Mouse (Mus musculus) monocyte, adult 5-6 weeks (primary cell): ENCODE data around the gene Kcnk5. TPM values are rescaled to one million over a fixed set of nuclear protein-coding genes. Genes with fewer than 3 reads are reported as not detected.

Source experiments
- ATAC-seq: fragments of 153-309, 156-312 bp; replicated peaks from 2 replicates; pipeline ENCODE4 v1.8.0; 2017; ENCODE audit warnings: mild to moderate bottlenecking; ENCODE audit not compliant: low TSS enrichment, insufficient number of reproducible peaks, severe bottlenecking, poor library complexity, low FRiP score
- total RNA-seq: library from RNA; stranded (forward); fragments of 200-1000, 200-491, 200-594 nt; gene quantifications from 3 replicates; pipeline ENCODE4 v1.2.3, GENCODE M21; 2017

Gene Kcnk5
- total RNA-seq, 1 experiment from 2014 or later: 0.67 TPM

DNA sequence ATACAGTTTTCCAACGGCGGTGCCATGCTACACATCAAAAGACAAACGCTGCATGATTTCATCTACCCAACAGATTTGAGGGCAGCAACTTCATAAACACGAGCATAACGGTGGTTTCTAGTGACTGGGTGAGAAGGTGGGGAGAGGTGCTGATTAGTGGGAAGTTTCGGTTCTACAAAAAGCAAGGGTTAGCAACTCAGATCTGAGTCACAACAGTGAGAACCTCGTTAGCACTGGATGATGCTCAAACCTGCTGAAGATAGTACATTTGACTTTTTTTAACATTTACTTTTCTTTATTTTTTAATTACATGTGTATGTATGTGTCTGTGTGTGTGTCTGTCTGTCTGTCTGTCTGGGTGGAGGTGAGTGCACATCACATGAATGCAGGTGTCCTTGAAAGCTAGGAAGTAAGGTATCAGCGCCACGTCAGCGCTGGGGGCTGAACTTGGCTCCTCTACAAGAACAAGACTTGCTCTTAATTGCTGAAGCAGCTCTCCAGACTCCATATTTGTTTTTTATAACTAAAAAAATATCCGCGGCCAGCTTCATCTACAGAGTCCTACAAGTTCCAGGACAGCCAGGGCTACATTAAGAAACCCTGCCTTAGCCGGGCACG is 7.6 kb downstream of the Kcnk5 start:
- ATAC-seq: 0 out of 2 replicates have a peak, but pooled peaks have one; percentile 62

DNA sequence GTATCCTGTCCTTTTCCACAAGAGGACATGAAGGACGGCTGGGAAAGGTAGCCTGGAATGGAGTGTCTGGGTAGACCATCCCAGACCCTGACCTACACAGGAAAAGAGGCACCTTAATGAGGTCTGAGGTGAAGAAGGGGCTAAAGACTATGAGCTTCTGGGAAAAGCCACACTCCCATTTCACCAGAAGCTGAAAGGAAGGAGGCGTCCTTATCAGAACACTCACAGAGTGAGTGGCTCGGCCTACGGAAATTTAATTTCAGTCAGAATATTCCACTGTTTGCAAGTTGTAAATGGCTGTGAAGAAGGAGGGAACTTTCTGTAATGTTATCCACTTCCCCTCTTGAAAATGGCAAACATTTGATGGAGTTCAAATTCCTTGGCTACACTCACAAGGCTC is 8.7 kb downstream of the Kcnk5 start:
- no peak for ATAC-seq

DNA sequence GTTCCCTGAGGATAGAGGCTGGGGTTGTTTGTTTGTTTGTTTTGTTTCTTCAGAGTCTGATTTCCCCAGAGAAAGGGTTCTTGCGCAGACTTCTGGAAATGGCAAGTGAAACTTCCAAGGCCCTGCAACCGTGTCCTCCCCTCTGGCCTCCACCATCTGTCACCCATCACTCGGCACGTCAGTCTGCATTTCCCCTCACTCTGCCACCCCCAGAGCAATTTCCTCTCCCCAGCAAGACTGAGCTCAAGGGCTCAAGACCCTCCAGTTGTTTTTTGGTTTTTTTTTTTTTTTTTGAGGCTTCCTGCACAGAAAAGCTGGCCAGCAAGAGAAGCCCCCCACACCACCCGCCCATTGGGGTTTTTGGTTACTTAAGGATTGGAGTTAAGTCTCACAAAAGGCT is 9.1 kb downstream of the Kcnk5 start:
- ATAC-seq: no peak

DNA sequence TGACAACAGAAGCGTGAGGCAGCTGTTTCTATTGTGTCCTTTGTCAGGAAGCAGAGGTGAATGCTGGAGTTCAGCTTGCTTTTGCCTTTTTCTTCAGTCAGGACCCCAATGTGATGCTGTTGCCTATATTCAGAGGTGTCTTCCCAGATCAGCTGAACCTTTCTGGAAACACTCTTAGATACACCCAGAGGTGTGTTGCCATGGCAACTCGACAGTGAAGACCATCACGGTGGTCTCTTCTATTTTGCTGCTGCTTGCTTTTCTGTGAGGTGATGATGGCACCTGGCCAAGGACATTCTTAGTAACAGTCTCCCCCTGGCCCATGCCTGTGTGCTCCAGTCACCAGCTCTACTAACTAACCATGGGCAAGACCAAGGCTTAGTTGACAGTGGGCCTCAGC is 9.8 kb downstream of the Kcnk5 start:
- no peak for ATAC-seq

DNA sequence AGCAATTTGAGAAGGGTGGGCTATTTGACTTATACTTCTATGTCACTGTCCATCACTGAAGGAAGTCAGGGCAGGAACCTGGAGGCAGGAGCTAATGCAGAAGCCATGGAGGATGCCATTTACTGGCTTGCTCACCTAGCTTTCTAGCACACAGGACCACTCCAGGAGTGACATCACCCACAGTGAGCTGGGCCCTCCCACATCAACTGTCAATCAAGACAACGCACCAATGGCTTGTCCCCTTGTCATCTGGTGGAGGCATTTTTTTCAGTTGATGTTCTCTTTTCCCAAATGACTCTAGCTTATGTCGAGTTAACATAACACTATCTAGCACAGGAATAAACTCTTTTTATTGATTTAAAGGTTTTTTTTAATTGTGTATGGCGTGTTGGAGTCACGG is 12.4 kb downstream of the Kcnk5 start:
- no peak for ATAC-seq

DNA sequence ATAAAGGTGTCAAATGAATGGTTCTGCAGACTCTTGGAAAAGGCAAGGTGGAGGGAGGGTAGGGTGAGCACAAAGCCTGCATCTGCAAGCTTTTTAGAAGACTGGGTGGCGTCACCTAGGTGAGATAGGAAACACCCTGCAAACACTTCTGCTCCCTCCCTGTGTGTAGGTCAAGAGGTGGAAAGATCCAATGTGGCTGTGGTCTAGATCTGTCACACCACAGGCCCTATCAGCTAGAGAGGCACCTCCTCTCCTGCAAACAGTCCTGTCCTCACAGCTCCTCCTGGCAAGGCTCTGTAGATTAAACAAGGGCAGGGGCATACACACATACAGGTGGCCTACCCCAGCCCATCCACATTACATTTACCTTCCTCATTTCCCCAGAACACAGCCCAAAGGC is 13.1 kb downstream of the Kcnk5 start:
- ATAC-seq: no peak

DNA sequence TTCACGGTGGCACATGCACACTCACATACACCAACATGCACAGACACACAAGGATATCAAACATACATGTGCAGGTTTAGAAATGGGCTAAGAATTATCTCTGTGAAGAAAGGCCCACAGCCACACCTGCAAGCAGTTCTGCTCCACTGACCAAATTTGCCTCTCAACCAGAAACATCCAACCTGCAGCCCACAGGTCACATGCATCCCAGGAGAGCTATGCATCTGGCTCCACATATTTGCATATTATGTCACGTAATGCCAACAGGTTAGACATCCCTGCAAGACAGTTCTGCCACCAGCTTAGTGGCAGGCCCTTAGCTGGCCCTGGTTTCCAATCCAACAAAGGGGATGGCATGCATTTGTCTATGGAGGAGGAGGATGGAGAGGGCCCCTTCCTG is 13.6 kb downstream of the Kcnk5 start:
- no peak for ATAC-seq

DNA sequence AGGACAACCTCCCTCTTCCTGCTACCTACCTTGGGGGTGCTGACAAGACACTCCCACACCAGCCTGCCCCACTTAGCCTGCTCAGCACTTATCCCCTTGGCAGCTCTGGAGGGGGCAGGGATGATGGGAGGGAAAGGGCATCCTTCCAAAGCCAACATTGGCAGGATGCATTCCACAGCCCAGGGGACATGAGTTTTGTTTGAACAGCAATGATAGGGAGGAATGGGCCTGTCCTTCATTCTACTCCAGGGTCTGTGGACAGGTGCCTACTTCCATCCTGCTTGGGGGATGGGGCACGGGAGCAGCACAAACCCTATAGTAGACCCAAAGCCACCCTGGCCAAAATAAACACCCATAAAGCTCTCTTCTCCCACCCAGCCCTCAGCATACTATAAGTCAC is 16.2 kb downstream of the Kcnk5 start:
- ATAC-seq: no peak

DNA sequence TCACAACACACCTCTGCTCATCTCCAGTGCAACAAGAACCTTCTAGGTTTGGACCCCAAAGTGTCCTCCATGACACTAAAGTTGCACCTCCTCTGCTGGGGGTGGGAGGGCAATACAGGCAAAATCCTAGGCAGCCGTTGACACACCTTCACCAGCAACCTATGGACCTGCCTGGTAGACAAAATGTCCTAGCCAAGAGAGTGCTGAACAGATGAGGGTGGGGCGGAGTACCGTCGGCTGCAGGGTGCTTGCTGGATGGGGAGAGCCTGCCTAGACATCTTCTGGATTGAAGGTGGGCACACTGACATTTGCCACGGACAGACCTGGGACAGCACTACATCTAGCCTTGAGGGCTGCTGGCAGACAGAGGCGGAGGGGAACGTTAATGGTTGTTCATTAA is 17.2 kb downstream of the Kcnk5 start:
- no peak for ATAC-seq

DNA sequence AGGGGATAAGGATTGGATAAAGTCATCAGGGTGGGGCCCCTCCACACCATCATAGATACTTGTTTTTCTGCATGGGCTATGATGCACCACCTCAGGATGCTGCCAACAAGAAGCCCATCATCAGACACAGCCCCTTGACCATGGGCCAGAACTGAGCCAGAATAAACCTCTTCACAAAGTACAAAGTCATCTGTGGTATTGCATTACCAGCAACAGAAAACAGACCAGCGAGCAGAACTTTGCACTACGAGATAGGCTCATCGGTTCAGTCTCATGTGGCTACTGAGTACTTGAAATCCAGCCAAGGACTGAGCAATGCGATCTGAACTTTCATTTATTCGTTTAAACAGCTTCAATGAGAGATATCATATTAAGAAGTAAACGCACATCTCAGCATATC is 18.9 kb downstream of the Kcnk5 start:
- ATAC-seq: no peak

DNA sequence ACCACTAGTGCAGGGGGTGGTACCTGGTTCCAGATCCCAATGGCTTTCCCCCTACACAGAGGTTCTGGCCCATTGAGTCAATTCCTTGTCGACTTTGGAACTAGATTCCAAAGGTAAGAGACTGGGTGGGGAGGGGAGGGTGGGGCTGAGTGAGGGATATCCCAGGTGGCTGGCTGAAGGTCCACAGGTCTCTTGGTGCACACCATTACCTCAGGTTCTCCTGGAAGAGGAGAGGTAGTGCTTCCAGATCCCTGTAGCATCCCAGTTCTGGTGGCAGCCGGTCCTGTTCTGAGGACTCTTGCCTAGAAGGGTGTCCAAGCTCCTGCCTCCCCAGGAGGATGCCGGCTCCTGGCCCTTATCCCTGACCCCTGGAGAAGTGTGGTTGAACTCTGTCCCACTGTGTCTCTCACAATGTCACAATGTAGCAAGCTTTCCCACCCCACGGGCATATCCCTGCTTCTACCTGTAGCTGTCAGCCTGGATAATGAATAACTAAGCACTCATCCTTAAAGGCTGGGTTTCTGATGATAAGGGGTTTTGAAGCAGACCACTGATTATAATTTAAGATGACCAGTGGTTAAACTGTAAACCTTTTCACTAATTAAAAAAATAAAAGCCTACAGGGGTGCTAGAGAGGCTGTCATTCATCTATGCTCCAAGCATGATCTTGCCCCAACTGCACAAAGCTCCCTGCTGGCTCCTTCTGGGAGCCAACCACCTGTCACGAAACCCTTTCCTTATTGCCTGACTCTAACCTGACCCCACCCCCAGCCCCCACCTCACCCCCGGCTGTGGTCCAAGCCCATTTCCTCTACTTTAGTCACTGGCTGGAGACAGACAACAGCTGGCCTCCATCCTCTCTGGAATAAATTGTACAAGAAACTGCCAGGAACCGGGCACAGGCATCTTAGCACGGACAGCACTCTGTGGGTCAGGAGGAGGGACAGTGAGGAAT is 22.6 kb downstream of the Kcnk5 start:
- ATAC-seq: no peak

DNA sequence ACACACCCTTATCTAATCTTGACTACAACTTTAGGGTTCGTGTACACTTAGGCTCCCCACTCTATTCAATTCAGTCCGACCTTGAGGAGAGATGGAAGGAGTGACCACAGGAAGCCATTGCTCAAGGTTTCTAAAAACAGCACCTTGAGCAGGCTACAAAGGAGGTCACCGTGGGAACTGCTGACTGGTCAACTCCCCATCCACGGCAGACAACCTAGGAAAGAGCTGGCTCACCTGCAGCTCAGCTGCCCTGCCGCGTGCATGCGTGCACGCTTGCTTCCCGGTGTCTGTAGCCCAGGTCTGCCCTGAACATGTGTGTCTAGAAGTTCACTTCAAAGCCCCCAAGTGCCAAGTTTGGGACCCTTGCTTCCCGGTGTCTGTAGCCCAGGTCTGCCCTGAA is 24.0 kb downstream of the Kcnk5 start:
- ATAC-seq: no peak

DNA sequence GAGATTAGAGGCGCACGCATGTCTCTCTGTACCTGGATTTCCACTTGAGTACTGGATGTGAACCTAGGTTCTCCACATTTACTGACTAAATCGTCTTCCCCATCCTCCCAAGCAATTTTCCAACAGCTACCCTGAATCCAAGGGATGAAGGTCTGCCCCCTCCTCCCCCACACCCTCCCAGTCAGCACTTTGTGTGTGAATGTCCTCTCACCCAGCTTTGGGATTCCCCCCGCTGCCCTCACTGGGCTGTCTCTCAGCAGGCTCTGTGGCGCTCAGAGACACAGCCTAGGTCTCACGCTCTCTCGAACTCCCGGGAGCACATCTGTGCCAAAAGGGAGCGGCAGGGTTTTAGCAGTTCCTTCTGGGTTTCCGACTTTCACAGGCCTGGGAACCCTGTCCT is 25.9 kb downstream of the Kcnk5 start:
- no peak for ATAC-seq

DNA sequence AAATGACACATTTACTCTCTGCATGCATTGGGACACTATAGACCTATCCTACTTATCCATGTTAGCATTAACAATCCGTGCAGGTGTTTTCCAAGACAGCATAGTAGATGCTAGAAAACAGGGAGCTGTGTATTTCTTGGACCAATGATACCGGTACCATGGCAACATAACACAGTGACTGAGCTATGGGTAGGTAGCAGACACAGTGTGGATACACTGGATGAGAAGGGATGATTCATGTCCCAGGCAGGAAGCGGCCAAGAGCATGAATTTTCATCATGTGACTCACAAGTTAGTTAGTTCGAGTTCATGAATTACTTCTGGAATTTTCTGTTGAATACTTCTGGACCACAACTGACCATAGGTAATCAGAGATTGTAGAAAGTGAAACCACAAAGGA is 26.7 kb downstream of the Kcnk5 start:
- no peak for ATAC-seq

DNA sequence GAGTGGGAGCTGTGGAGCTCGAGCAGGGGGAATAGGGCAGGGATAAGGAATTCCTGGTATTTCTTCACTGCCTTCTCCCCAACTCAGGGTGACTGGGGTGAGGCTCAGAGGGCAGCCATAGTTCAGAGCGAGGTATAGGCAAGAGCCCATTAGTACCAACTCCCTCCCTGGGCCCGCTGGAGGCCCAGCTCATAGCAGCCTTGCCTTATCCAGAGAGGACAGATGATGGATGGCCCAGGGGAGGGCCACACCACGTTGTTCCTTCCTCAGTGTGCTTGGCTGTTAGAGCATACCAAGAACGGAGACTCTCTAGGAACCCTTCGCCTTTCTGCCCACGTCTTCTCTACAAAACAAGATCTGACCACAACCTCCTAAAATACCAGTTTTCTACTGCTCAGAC is 27.4 kb downstream of the Kcnk5 start:
- no peak for ATAC-seq

DNA sequence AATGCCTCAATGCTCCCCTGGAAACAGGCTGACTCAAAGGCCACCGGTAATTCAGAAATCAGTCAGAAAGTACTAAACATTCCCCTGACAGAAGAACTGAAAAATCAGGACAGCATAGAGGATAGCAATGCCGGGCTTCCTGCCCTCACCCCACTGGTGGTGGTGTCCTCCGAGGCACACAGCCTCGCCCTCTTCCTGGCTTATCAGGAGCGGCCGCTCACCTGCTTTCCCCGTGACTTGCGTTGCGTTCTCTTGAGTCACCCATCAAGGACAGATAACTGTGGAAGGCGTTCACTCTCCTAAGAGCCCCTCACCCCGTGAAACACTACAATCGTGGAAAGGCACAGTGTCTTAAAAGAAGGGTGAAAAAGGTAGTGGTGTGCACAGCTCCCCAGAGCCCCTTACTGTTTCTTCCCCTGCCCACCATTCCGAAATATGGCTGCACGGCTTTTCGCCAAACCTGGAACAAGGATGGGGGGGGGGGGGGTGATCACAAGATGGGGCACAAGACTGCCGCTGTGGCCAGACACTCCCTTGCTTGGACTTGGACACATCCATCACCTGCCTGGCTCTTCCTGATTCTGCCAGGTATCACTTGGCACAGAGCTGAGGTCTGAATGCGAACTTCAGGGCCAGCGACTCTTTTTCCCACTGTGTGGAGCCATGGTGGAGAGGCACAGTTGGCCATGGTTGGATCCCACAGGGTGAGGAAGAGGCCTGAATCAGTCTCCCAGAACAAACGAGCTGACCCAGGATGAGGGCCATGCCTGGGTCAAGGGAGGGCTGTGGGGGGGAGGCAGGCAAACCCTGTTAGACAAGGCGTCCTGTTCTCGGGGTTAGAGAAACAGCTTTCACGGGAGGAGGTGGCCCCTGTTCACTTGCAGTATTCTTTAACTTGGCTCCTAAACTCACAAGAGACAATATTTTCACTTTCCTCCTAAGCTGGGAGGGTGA is 32.2 kb downstream of the Kcnk5 start:
- ATAC-seq: no peak

DNA sequence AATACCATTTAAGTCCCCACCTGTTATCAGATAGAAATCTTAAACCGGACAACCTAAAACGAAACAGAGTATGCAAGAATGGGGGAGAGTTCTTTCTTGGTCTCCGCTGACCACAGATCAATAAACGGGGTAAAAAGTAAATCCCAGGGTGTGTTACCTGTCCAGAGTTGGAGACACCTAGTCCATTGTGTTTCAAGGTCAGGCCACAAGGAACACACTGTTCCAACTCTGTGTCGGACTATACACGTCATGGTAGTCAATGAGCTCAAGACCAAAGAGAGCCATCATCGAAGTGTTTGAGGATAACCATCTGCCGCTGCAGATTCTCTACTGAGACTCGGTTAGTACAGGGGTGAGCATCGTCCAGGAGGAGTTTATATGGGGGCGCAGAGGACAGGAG is 33.1 kb downstream of the Kcnk5 start:
- no peak for ATAC-seq

DNA sequence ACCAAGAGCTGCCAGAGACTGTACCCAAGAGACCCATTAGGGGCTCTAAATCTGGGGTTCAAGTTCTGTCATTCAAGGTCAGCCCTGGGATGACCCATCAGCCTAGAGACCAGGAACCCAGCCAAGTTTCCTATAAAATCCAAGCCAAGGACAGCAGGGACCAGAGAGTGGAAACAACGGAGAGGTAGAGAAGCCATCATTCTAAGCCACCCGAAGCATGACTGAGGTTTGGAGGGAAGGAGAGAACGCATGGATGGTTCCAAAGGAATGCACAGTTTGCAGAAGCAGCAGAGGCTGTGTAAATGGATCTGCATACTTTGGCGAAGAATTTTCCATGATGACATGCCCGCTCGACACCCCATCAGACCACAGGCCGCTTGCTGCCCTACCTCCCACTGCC is 33.8 kb downstream of the Kcnk5 start:
- ATAC-seq: no peak

DNA sequence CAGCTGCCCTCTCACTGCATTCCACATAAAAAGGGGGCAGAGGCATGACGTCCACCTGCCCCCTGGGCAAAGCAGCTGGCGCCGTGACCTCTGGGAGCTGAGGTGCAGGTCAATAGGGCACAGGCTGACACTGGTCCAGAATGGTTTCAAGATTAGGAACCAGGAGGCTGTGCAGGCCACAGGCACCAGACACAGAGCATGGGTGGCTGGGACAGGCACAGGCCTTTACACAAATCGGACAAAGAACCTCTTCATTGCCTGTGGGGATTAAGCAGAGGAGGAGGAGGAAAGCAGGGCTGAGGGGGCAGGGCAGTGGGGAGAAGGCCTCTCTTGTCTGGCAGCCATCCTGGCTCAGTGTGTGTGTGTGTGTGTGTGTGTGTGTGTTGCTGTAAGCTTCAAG is 37.5 kb downstream of the Kcnk5 start:
- ATAC-seq: no peak
